Mouse (Mus musculus): ENCODE results near the gene Traf4.

Traf4 gene

GRCm38 (mm10) chr11:78182961-78183844, 17.8 kb upstream of the Traf4 start, which contains the start of gene Rpl23a:
Gene Rpl23a, minus strand, starts transcription at chr11:78183584.
- peak; percentile 97 for DNase-seq (ENCODE audit: low spot score)

- DNase-seq (ENCODE audit: low spot score) = no peak
These were observed 17.1 kb upstream of the Traf4 start for GRCm38 (mm10) chr11:78182450-78182849.

GRCm38 (mm10) chr11:78181830-78182357, 16.5 kb upstream of the Traf4 start:
- DNase-seq (ENCODE audit: low spot score) = no peak

- DNase-seq (ENCODE audit: low spot score) = no peak
These were observed 14.8 kb upstream of the Traf4 start for GRCm38 (mm10) chr11:78180081-78180761.

- no peak for DNase-seq (ENCODE audit: low spot score)
These were observed 14.1 kb upstream of the Traf4 start for GRCm38 (mm10) chr11:78179438-78179999.

- peak; percentile 80 for DNase-seq (ENCODE audit: low spot score)
These were observed 13.6 kb upstream of the Traf4 start for GRCm38 (mm10) chr11:78178859-78179437.

GRCm38 (mm10) chr11:78177903-78178858, 12.8 kb upstream of the Traf4 start:
- DNase-seq (ENCODE audit: low spot score) = peak; percentile 96

GRCm38 (mm10) chr11:78177437-78177836, 12.0 kb upstream of the Traf4 start:
- no peak for DNase-seq (ENCODE audit: low spot score)

GRCm38 (mm10) chr11:78176905-78177331, 11.5 kb upstream of the Traf4 start:
- no peak for DNase-seq (ENCODE audit: low spot score)

GRCm38 (mm10) chr11:78176402-78176862, 11.0 kb upstream of the Traf4 start, which contains the start of the genes Nek8 and Tlcd1:
Gene Nek8, minus strand, starts transcription at chr11:78176675.
Gene Tlcd1, plus strand, starts transcription at chr11:78176711.
- DNase-seq (ENCODE audit: low spot score) = no peak

GRCm38 (mm10) chr11:78175771-78176401, 10.5 kb upstream of the Traf4 start:
- peak; percentile 87 for DNase-seq (ENCODE audit: low spot score)

- DNase-seq (ENCODE audit: low spot score) = no peak
These were observed 9.1 kb upstream of the Traf4 start for GRCm38 (mm10) chr11:78174506-78174905.

- DNase-seq (ENCODE audit: low spot score) = peak; percentile 64
These were observed 7.5 kb upstream of the Traf4 start for GRCm38 (mm10) chr11:78172748-78173383.

GRCm38 (mm10) chr11:78172034-78172747, 6.8 kb upstream of the Traf4 start:
- peak; percentile 82 for DNase-seq (ENCODE audit: low spot score)

GRCm38 (mm10) chr11:78171328-78171727, 5.9 kb upstream of the Traf4 start:
- no peak for DNase-seq (ENCODE audit: low spot score)

GRCm38 (mm10) chr11:78170306-78170705, 4.9 kb upstream of the Traf4 start:
- DNase-seq (ENCODE audit: low spot score) = no peak

GRCm38 (mm10) chr11:78168541-78169468, 3.4 kb upstream of the Traf4 start:
- no peak for DNase-seq (ENCODE audit: low spot score)
